Mouse (Mus musculus): ENCODE measurements around the gene Trib3. TPM values are rescaled to one million over a fixed set of nuclear protein-coding genes. Genes with fewer than 3 reads are reported as not detected.

Trib3 gene
- polyA plus RNA-seq, 1 experiment from 2014 or later, result 2.8 TPM

DNA sequence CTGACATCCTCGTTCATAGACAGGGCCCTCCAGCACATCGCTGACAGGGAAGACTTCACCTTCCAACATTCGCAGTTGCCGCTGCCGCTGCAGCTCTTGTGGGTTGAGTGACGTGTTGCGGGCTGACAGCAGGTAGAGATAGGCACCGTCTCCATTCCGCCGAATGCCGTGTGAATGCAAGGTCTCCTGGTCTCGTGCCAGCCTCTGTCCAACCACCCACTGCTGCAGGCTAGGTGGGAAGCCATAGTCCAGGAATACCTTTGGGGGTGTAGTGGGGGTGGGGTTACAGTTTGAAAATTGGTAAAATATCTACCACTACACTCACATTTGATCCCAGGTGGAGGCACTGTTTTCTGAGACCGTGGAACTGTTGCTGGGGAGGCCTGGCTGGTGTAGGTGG is 17.7 kb downstream of the Trib3 start:
- Histone ChIP-seq H3K27me3 (ENCODE audit: control insufficient read depth, insufficient read depth, low read length) (no peaks in the 10 kb centered on the region), H3K4me2 (ENCODE audit: low read depth, low read length) (no peak overlapping the region), H3K4me1 (ENCODE audit: control insufficient read depth, insufficient read depth, low read length) (peaks cover 8% of the 10 kb centered on the region), H3K27ac (ENCODE audit: low read length) (no peak overlapping the region), H3K9me3 (replicated peaks; ENCODE audit: control insufficient read depth, low read length) (no peaks in the 10 kb centered on the region), H3K4me3 (replicated peaks; ENCODE audit: low read length) (no peak overlapping the region), H3K36me3 (ENCODE audit: control insufficient read depth, insufficient read depth, low read length) (peaks cover 23% of the 10 kb centered on the region), H3K9ac (ENCODE audit: low read length) (no peak overlapping the region)
- ATAC-seq (ENCODE audit: insufficient read depth, low FRiP score), result no peak
- WGBS, result 91% methylated on average over 13 of the region's 13 CpGs

DNA sequence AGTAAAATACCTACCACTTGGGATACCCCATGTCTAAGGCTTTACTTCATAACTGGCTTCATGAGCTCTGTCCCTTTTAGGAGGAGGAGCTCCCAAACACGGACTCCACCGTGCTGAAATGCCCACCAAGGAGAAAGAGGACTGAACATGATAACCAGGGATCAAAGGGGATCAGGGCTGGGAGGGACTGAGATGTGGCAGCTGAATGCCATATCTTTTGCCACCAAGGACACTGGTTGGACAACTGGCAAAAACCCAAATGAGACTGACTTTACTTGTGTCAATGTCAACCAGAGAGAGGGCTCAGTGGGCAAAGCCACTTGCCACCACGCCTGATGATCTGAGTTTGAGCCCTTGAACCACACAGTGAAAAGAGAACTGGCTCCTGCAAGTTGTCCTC is 19.0 kb downstream of the Trib3 start:
- Histone ChIP-seq H3K9ac (ENCODE audit: low read length) (no peak overlapping the region), H3K4me2 (ENCODE audit: low read depth, low read length) (no peak overlapping the region), H3K4me3 (replicated peaks; ENCODE audit: low read length) (no peak overlapping the region), H3K4me1 (ENCODE audit: control insufficient read depth, insufficient read depth, low read length) (no peaks in the 10 kb centered on the region), H3K27me3 (ENCODE audit: control insufficient read depth, insufficient read depth, low read length) (no peaks in the 10 kb centered on the region), H3K36me3 (ENCODE audit: control insufficient read depth, insufficient read depth, low read length) (peaks cover 23% of the 10 kb centered on the region), H3K27ac (ENCODE audit: low read length) (no peak overlapping the region), H3K9me3 (replicated peaks; ENCODE audit: control insufficient read depth, low read length) (no peaks in the 10 kb centered on the region)
- WGBS, result 74% methylated on average over 3 of the region's 3 CpGs
- ATAC-seq (ENCODE audit: insufficient read depth, low FRiP score), result no peak

- WGBS, result 93% methylated on average over 14 of the region's 14 CpGs
- Histone ChIP-seq H3K27me3 (ENCODE audit: control insufficient read depth, insufficient read depth, low read length) (no peaks in the 10 kb centered on the region), H3K9ac (ENCODE audit: low read length) (no peak overlapping the region), H3K9me3 (replicated peaks; ENCODE audit: control insufficient read depth, low read length) (no peaks in the 10 kb centered on the region), H3K4me1 (ENCODE audit: control insufficient read depth, insufficient read depth, low read length) (no peaks in the 10 kb centered on the region), H3K27ac (ENCODE audit: low read length) (no peak overlapping the region), H3K4me3 (replicated peaks; ENCODE audit: low read length) (no peak overlapping the region), H3K4me2 (ENCODE audit: low read depth, low read length) (no peak overlapping the region), H3K36me3 (ENCODE audit: control insufficient read depth, insufficient read depth, low read length) (peaks cover 23% of the 10 kb centered on the region)
- no peak for ATAC-seq (ENCODE audit: insufficient read depth, low FRiP score)
These were observed 19.9 kb downstream of the Trib3 start for GRCm38 (mm10) chr2:152323971-152324370.

GRCm38 (mm10) chr2:152322198-152322597 is 21.6 kb downstream of the Trib3 start:
- Histone ChIP-seq H3K9me3 (replicated peaks; ENCODE audit: control insufficient read depth, low read length) (no peaks in the 10 kb centered on the region), H3K36me3 (ENCODE audit: control insufficient read depth, insufficient read depth, low read length) (peaks cover 31% of the 10 kb centered on the region), H3K4me1 (ENCODE audit: control insufficient read depth, insufficient read depth, low read length) (no peaks in the 10 kb centered on the region), H3K4me3 (replicated peaks; ENCODE audit: low read length) (no peak overlapping the region), H3K9ac (ENCODE audit: low read length) (no peak overlapping the region), H3K27me3 (ENCODE audit: control insufficient read depth, insufficient read depth, low read length) (no peaks in the 10 kb centered on the region), H3K4me2 (ENCODE audit: low read depth, low read length) (no peak overlapping the region), H3K27ac (ENCODE audit: low read length) (no peak overlapping the region)
- 94% methylated on average over 6 of the region's 6 CpGs for WGBS
- no peak for ATAC-seq (ENCODE audit: insufficient read depth, low FRiP score)

DNA sequence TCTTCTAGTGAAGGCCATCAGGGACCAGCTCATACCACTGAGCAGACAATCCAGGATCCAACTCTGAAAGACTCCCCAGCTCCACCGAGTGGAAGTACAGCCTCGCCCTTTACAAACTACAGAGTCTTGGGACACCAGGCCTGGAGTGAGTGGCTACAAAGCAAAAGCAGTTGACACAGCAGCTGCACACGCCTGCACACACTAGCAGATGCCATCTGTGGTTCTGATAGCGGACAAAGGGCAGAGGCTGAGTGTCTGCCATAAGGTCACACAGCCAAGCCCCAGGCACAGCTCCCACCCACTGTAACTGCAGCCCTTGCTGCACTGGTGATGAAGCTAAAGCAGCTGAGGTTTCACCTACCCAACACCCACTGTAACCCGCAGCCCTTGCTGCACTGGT is 22.3 kb downstream of the Trib3 start:
- Histone ChIP-seq H3K27ac (ENCODE audit: low read length) (no peak overlapping the region), H3K9ac (ENCODE audit: low read length) (no peak overlapping the region), H3K4me1 (ENCODE audit: control insufficient read depth, insufficient read depth, low read length) (no peaks in the 10 kb centered on the region), H3K9me3 (replicated peaks; ENCODE audit: control insufficient read depth, low read length) (no peaks in the 10 kb centered on the region), H3K36me3 (ENCODE audit: control insufficient read depth, insufficient read depth, low read length) (peaks cover 31% of the 10 kb centered on the region), H3K27me3 (ENCODE audit: control insufficient read depth, insufficient read depth, low read length) (no peaks in the 10 kb centered on the region), H3K4me2 (ENCODE audit: low read depth, low read length) (no peak overlapping the region), H3K4me3 (replicated peaks; ENCODE audit: low read length) (no peak overlapping the region)
- WGBS, result 77% methylated on average over 5 of the region's 5 CpGs
- no peak for ATAC-seq (ENCODE audit: insufficient read depth, low FRiP score)

DNA sequence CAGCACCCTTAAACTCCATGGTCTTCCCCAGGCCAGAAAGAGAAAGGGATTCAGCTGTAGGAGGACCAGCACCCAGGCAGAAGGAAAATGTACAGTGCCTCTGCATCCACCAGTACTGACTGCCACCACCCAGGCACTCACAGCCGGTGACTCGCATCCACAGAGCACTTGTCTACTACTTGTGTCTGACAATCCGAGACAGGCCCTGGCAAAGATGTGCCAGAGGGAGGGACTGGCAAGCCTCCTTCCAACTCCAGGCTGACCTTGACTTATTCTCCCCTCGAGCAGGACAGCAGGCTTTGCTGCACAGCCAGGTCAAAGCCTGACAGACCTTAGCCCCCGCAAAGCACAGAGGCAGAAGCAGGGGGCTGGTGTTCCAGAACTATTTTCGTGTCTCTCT is 26.8 kb downstream of the Trib3 start:
- H3K36me3 ChIP-seq (ENCODE audit: control insufficient read depth, insufficient read depth, low read length), result peaks cover 11% of the 10 kb centered on the region
- WGBS, result 85% methylated on average over 6 of the region's 6 CpGs

DNA sequence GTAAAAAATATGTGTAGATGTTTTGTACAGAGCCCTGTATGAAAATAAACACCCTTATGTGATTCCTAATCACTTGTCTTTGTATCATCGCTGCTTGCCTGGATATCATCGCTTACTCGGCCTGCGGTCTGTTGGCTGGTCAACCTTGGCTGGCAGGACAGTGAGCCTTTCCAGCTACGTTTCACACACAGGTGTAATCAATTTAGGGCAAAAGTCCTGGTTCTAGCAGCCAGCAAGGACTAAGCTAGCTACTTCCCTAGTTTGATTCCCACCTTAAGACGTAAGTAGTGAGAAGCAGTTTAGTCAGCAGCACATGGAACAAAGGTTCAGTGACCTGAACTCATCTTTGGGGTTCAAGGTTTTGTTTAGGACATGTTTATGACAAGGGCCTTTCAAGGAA is 29.9 kb downstream of the Trib3 start:
- peaks cover 15% of the 10 kb centered on the region for H3K36me3 ChIP-seq (ENCODE audit: control insufficient read depth, insufficient read depth, low read length)

More for the DNA sequence above, 26.8 kb downstream of the Trib3 start:
- Histone ChIP-seq H3K27me3 (ENCODE audit: control insufficient read depth, insufficient read depth, low read length) (no peaks in the 10 kb centered on the region), H3K27ac (ENCODE audit: low read length) (no peak overlapping the region), H3K4me1 (ENCODE audit: control insufficient read depth, insufficient read depth, low read length) (no peaks in the 10 kb centered on the region), H3K9me3 (replicated peaks; ENCODE audit: control insufficient read depth, low read length) (no peaks in the 10 kb centered on the region), H3K9ac (ENCODE audit: low read length) (no peak overlapping the region), H3K4me3 (replicated peaks; ENCODE audit: low read length) (no peak overlapping the region), H3K4me2 (ENCODE audit: low read depth, low read length) (no peak overlapping the region)
- ATAC-seq (ENCODE audit: insufficient read depth, low FRiP score), result no peak

GRCm38 (mm10) chr2:152312996-152313395 is 30.8 kb downstream of the Trib3 start:
- peak; percentile 44; the same call in 1 of the 2 replicates for ATAC-seq (ENCODE audit: insufficient read depth, low FRiP score)
- Histone ChIP-seq H3K27ac (ENCODE audit: low read length) (no peak overlapping the region), H3K4me3 (replicated peaks; ENCODE audit: low read length) (no peak overlapping the region), H3K4me2 (ENCODE audit: low read depth, low read length) (no peak overlapping the region), H3K36me3 (ENCODE audit: control insufficient read depth, insufficient read depth, low read length) (peaks cover 17% of the 10 kb centered on the region), H3K9ac (ENCODE audit: low read length) (no peak overlapping the region), H3K9me3 (replicated peaks; ENCODE audit: control insufficient read depth, low read length) (no peaks in the 10 kb centered on the region), H3K4me1 (ENCODE audit: control insufficient read depth, insufficient read depth, low read length) (no peaks in the 10 kb centered on the region), H3K27me3 (ENCODE audit: control insufficient read depth, insufficient read depth, low read length) (no peaks in the 10 kb centered on the region)
- WGBS, result 68% methylated on average over 7 of the region's 7 CpGs

More for the DNA sequence above, 29.9 kb downstream of the Trib3 start:
- no peak overlapping the region for H3K9ac ChIP-seq (ENCODE audit: low read length)
- H3K27ac ChIP-seq (ENCODE audit: low read length), result no peak overlapping the region
- H3K4me1 ChIP-seq (ENCODE audit: control insufficient read depth, insufficient read depth, low read length), result no peaks in the 10 kb centered on the region
- 83% methylated on average over 6 of the region's 6 CpGs for WGBS
- H3K4me2 ChIP-seq (ENCODE audit: low read depth, low read length), result no peak overlapping the region
- no peak for ATAC-seq (ENCODE audit: insufficient read depth, low FRiP score)
- H3K27me3 ChIP-seq (ENCODE audit: control insufficient read depth, insufficient read depth, low read length), result no peaks in the 10 kb centered on the region
- H3K9me3 ChIP-seq (replicated peaks; ENCODE audit: control insufficient read depth, low read length), result no peaks in the 10 kb centered on the region
- H3K4me3 ChIP-seq (replicated peaks; ENCODE audit: low read length), result no peak overlapping the region

- Histone ChIP-seq H3K4me1 (ENCODE audit: control insufficient read depth, insufficient read depth, low read length) (no peaks in the 10 kb centered on the region), H3K27ac (ENCODE audit: low read length) (no peak overlapping the region), H3K9me3 (replicated peaks; ENCODE audit: control insufficient read depth, low read length) (no peaks in the 10 kb centered on the region), H3K36me3 (ENCODE audit: control insufficient read depth, insufficient read depth, low read length) (peaks cover 29% of the 10 kb centered on the region), H3K9ac (ENCODE audit: low read length) (no peak overlapping the region), H3K4me3 (replicated peaks; ENCODE audit: low read length) (no peak overlapping the region), H3K27me3 (ENCODE audit: control insufficient read depth, insufficient read depth, low read length) (no peaks in the 10 kb centered on the region), H3K4me2 (ENCODE audit: low read depth, low read length) (no peak overlapping the region)
- WGBS, result 92% methylated on average over 3 of the region's 3 CpGs
- ATAC-seq (ENCODE audit: insufficient read depth, low FRiP score), result no peak
These were observed 36.6 kb downstream of the Trib3 start for GRCm38 (mm10) chr2:152307186-152307585.

DNA sequence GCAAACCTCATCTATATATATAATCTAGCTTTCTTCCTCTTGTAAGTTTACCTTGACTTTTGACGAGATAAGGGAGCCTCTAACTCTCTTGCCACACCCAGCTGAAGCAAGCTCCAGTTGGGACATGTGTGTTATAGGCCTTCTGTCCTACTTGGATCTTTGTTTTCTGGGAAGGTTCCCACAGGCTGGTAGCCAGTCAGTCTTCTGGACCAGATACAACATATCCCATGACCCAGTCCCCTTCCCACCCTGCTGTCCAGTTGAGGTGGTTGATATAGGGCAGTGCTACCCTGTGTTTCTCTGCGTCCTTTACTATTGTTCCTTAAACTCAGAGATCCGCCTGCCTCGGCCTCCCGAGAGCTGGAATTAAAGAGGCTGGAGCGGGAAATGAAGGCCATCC is 38.4 kb downstream of the Trib3 start:
- no peak for ATAC-seq (ENCODE audit: insufficient read depth, low FRiP score)
- H3K4me1 ChIP-seq (ENCODE audit: control insufficient read depth, insufficient read depth, low read length), result no peaks in the 10 kb centered on the region
- peaks cover 24% of the 10 kb centered on the region for H3K36me3 ChIP-seq (ENCODE audit: control insufficient read depth, insufficient read depth, low read length)
- H3K9me3 ChIP-seq (replicated peaks; ENCODE audit: control insufficient read depth, low read length), result no peaks in the 10 kb centered on the region
- no peak overlapping the region for H3K9ac ChIP-seq (ENCODE audit: low read length)
- WGBS, result 92% methylated on average over 6 of the region's 6 CpGs
- H3K4me2 ChIP-seq (ENCODE audit: low read depth, low read length), result no peak overlapping the region
- no peak overlapping the region for H3K4me3 ChIP-seq (replicated peaks; ENCODE audit: low read length)
- no peak overlapping the region for H3K27ac ChIP-seq (ENCODE audit: low read length)
- no peaks in the 10 kb centered on the region for H3K27me3 ChIP-seq (ENCODE audit: control insufficient read depth, insufficient read depth, low read length)
